Mouse (Mus musculus): Measurements from ENCODE around the gene Gm5127. TPM values are rescaled to one million over a fixed set of nuclear protein-coding genes. Genes with fewer than 3 reads are reported as not detected.

The Gm5127 gene
- total RNA-seq (2021): not detected

- intact Hi-C loops (cut with DNase I): no loop called here
- no peak for DNase-seq
Measured at GRCm38 (mm10) chrX:106582886-106583285, at the start of gene Gm5127. Gene Gm5127 (plus strand): TSS chrX:106583186.

- intact Hi-C loops (cut with DNase I): no loop called here
- DNase-seq: no peak
Measured at GRCm38 (mm10) chrX:106536359-106536758, 46.6 kb upstream of the Gm5127 start.

- no peak for DNase-seq
- intact Hi-C loops (cut with DNase I): no loop called here
Measured at GRCm38 (mm10) chrX:106555457-106555856, 27.5 kb upstream of the Gm5127 start.

- intact Hi-C loops (cut with DNase I): no loop called here
- no peak for DNase-seq
Measured at GRCm38 (mm10) chrX:106578966-106579365, 4.0 kb upstream of the Gm5127 start.

- intact Hi-C loops (cut with DNase I): no loop called here
- no peak for DNase-seq
Measured at GRCm38 (mm10) chrX:106580410-106580809, 2.6 kb upstream of the Gm5127 start.

- intact Hi-C loops (cut with DNase I): no loop called here
Measured at GRCm38 (mm10) chrX:106582197-106582596, 789 bp upstream of the Gm5127 start.

GRCm38 (mm10) chrX:106593914-106594313 is 10.9 kb downstream of the Gm5127 start:
- DNase-seq: no peak
- intact Hi-C loops (cut with DNase I): no loop called here

More at GRCm38 (mm10) chrX:106582197-106582596, 789 bp upstream of the Gm5127 start:
- no peak for DNase-seq

GRCm38 (mm10) chrX:106595904-106596303 is 12.9 kb downstream of the Gm5127 start:
- intact Hi-C loops (cut with DNase I): no loop called here
- DNase-seq: no peak

- intact Hi-C loops (cut with DNase I): no loop called here
- DNase-seq: no peak
Measured at GRCm38 (mm10) chrX:106602574-106603258, 19.7 kb downstream of the Gm5127 start.

GRCm38 (mm10) chrX:106603386-106603785 is 20.4 kb downstream of the Gm5127 start, which contains the start of gene Cysltr1:
Gene Cysltr1 (minus strand): TSS chrX:106603679.
- no peak for DNase-seq

GRCm38 (mm10) chrX:106622512-106622911 is 39.5 kb downstream of the Gm5127 start:
- intact Hi-C loops (cut with DNase I): no loop called here
- DNase-seq: no peak

More at GRCm38 (mm10) chrX:106603386-106603785, 20.4 kb downstream of the Gm5127 start, which contains the start of gene Cysltr1:
- intact Hi-C loops (cut with DNase I): no loop called here

GRCm38 (mm10) chrX:106623667-106624066 is 40.7 kb downstream of the Gm5127 start:
- DNase-seq: no peak
- intact Hi-C loops (cut with DNase I): no loop called here

- no peak for DNase-seq
- intact Hi-C loops (cut with DNase I): no loop called here
Measured at GRCm38 (mm10) chrX:106628514-106628913, 45.5 kb downstream of the Gm5127 start.

- no peak for DNase-seq
- intact Hi-C loops (cut with DNase I): no loop called here
Measured at GRCm38 (mm10) chrX:106633543-106633942, 50.6 kb downstream of the Gm5127 start.

- intact Hi-C loops (cut with DNase I): no loop called here
Measured at GRCm38 (mm10) chrX:106634799-106635541, 52.0 kb downstream of the Gm5127 start.

GRCm38 (mm10) chrX:106662101-106662500 is 79.1 kb downstream of the Gm5127 start:
- DNase-seq: no peak
- intact Hi-C loops (cut with DNase I): no loop called here

More at GRCm38 (mm10) chrX:106634799-106635541, 52.0 kb downstream of the Gm5127 start:
- no peak for DNase-seq

GRCm38 (mm10) chrX:106704590-106704989 is 121.6 kb downstream of the Gm5127 start:
- DNase-seq: no peak
- intact Hi-C loops (cut with DNase I): no loop called here

- intact Hi-C loops (cut with DNase I): no loop called here
- no peak for DNase-seq
Measured at GRCm38 (mm10) chrX:106717160-106717559, 134.2 kb downstream of the Gm5127 start.

GRCm38 (mm10) chrX:106742241-106742640 is 159.3 kb downstream of the Gm5127 start:
- intact Hi-C loops (cut with DNase I): no loop called here
- DNase-seq: no peak

- intact Hi-C loops (cut with DNase I): no loop called here
- DNase-seq: no peak
Measured at GRCm38 (mm10) chrX:106755272-106755671, 172.3 kb downstream of the Gm5127 start.
